Mouse (Mus musculus): ENCODE data around the gene Hcfc1.

DNA sequence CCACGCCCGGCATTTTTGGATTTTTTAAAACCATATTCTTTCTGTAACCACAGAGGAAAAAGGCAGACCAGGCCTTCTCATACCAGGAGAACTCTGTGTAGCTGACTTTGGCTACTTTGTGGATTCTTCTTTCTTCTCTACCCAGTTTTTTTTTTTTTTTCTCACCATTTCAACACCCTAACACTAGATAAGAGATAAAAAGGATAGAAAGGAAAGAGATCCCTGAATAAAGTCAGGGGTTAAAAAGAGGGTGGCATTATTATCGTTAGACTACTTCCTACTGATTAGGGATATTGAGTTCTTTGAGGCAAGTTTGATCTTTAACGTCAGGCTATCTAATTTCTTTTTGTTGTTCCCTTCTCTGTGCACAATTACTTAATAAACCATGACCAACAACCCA is 6.6 kb upstream of the Hcfc1 start:
- TF ChIP-seq CTCF (IDR thresholded peaks at IDR 0.05; ENCODE audit: extremely low read depth, insufficient read depth, low read length) (no peak), POLR2A (IDR thresholded peaks at IDR 0.05; ENCODE audit: extremely low read depth, insufficient read depth, low read length) (no peak)
